Mouse (Mus musculus) hindbrain, embryonic 12.5 days (tissue): ENCODE data around the gene Ccnk. TPM values are rescaled to one million over a fixed set of nuclear protein-coding genes. Genes with fewer than 3 reads are reported as not detected.

Source experiments
- ATAC-seq: fragments of 200-750 bp; cut with Nextera tagmentation; 2 replicates; pipeline ENCODE4 v1.8.0; 2017; ENCODE audit warnings: moderate TSS enrichment; ENCODE audit not compliant: low FRiP score
- H3K27ac ChIP-seq: fragments of 300-500 bp; sonication (generic); 2 replicates; pipeline ENCODE4 v1.5.1; 2016; ENCODE audit warnings: mild to moderate bottlenecking
- H3K27me3 ChIP-seq: fragments of 300-500 bp; sonication (generic); 2 replicates; pipeline ENCODE4 v1.6.1; 2016; ENCODE audit warnings: mild to moderate bottlenecking
- H3K36me3 ChIP-seq: fragments of 300-500 bp; sonication (generic); 2 replicates; pipeline ENCODE4 v1.6.1; 2016; ENCODE audit warnings: mild to moderate bottlenecking
- H3K4me1 ChIP-seq: fragments of 300-500 bp; sonication (generic); 2 replicates; pipeline ENCODE4 v1.6.1; 2016
- H3K4me2 ChIP-seq: fragments of 300-500 bp; sonication (generic); replicated peaks from 2 replicates; pipeline ENCODE4 v1.6.1; 2016; ENCODE audit warnings: mild to moderate bottlenecking
- H3K4me3 ChIP-seq: fragments of 300-500 bp; sonication (generic); 2 replicates; pipeline ENCODE4 v1.5.1; 2016; ENCODE audit warnings: mild to moderate bottlenecking
- H3K9ac ChIP-seq: fragments of 300-500 bp; sonication (generic); 2 replicates; pipeline ENCODE4 v1.6.1; 2016; ENCODE audit warnings: mild to moderate bottlenecking, moderate library complexity
- H3K9me3 ChIP-seq: fragments of 300-500 bp; sonication (generic); replicated peaks from 2 replicates; pipeline ENCODE4 v1.6.1; 2016; ENCODE audit warnings: mild to moderate bottlenecking
- WGBS: fragments of 180-500 bp; shearing (Covaris S2); methylation state at CpG from one replicate; pipeline ENCODE4 v1.1.7; 2016; 5-methylcytosine and 5-hydroxymethylcytosine counted together
- polyA plus RNA-seq: library from polyadenylated mRNA; unstranded; fragments of >200 nt; fragmentation: Nextera tagmentation; extraction: Ambion mirVana; gene quantifications from 2 replicates; pipeline ENCODE4 v1.2.1, GENCODE M21; 2016

The Ccnk gene
- polyA plus RNA-seq, 1 experiment from 2014 or later = 3.6 TPM

DNA sequence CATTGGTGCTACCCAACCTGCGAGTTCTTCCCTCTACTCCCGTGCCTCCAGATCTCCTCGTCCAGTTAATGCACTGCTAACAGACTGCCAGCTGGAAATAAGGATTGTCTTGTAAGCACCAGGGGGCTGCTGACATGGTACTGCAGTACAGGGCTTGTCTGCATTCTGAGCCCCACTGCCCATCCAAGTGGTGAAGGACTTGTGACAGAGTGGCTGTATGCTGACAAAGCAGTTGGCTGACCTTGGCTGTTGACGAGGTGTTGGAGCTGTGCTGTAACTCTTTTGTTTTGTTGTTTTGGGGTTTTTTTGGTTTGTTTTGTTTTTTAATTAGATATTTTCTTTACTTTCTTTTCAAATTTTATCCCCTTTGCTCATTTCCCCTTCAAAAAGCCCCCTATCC, 19.1 kb downstream of the Ccnk start:
- Histone ChIP-seq H3K4me2 (no peak overlapping the region), H3K27me3 (no peaks in the 10 kb centered on the region), H3K27ac (no peak overlapping the region), H3K9me3 (no peaks in the 10 kb centered on the region), H3K36me3 (peaks cover 98% of the 10 kb centered on the region), H3K4me1 (no peaks in the 10 kb centered on the region), H3K9ac (no peak overlapping the region), H3K4me3 (no peak overlapping the region)
- ATAC-seq = no peak
- 85% methylated on average over 4 of the region's 4 CpGs for WGBS

DNA sequence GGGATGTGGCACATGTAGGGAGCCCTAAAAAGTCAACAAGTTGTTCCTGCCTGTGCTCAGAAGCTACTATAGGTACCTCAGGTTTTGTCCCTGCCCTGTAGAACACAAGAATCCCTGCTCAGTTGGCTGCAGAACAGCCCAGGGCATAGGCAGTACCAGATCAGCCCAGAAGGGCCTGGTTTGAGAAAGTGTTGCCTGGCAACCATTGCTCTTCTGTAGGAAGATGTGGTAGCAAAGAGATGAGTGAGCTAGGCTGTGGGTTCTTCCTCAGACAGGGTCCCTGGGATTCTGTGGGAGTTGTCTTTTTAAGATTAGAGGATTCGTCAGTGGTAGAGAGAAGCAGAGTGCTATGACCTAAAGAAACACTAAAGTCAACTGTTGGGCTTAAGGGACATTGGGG, 20.7 kb downstream of the Ccnk start:
- no peak overlapping the region for H3K4me3 ChIP-seq
- H3K4me2 ChIP-seq = no peak overlapping the region
- WGBS = 89% methylated on average over 1 of the region's 1 CpGs
- H3K9me3 ChIP-seq = no peaks in the 10 kb centered on the region
- H3K36me3 ChIP-seq = peaks cover 96% of the 10 kb centered on the region
- H3K27me3 ChIP-seq = no peaks in the 10 kb centered on the region
- no peak overlapping the region for H3K9ac ChIP-seq
- H3K4me1 ChIP-seq = peaks cover 8% of the 10 kb centered on the region
- no peak for ATAC-seq
- no peak overlapping the region for H3K27ac ChIP-seq

DNA sequence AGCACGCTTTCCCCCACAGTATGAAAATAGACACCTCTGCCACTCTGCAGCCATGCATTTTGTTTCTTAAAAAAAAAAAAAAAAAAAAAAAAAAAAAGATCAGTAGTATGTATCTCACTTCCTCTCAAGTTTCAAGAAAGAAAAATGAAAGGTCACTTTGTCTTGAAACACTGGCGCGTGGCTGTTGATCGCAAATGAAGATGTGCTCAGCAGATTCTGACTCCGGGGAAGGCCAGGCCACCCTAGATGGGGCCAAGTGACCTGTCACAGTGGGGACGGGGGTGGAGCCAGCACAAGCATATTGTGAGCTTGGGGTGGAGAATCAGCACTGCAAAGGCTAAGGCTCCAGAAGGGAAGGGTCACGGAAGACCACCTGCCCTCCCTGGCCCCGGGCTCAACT, 24.5 kb downstream of the Ccnk start:
- Histone ChIP-seq H3K36me3 (peaks cover 72% of the 10 kb centered on the region), H3K27ac (0 out of 2 replicates have a peak overlapping the region, but pooled peaks have one; percentile 40)

DNA sequence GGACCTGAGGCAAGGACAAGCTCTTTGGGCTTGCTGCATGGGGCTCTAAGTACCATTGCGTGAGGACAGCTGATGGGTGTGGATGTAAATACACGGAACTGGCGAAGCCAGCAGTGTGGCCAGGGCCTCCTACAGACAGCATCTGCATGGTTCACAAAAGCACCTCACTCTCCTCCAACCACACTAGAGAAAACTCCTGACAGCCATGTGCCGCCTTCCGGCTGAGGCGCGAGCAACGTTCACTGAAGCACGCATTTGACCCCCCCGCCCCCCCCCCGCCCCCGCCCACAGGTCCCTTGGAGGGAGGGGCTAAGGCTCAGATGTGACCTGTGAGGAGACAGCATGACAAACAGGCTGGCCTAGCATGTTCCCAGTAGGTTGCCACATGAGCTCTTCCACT, 25.6 kb downstream of the Ccnk start:
- ATAC-seq = no peak
- Histone ChIP-seq H3K27me3 (no peaks in the 10 kb centered on the region), H3K27ac (0 out of 2 replicates have a peak overlapping the region, but pooled peaks have one; percentile 5), H3K9me3 (no peaks in the 10 kb centered on the region), H3K36me3 (peaks cover 62% of the 10 kb centered on the region), H3K4me2 (no peak overlapping the region), H3K4me1 (peaks cover 24% of the 10 kb centered on the region), H3K4me3 (no peak overlapping the region), H3K9ac (no peak overlapping the region)
- 64% methylated on average over 12 of the region's 12 CpGs for WGBS

More for the DNA sequence above, 24.5 kb downstream of the Ccnk start:
- Histone ChIP-seq H3K9me3 (no peaks in the 10 kb centered on the region), H3K27me3 (no peaks in the 10 kb centered on the region), H3K9ac (no peak overlapping the region), H3K4me1 (peaks cover 15% of the 10 kb centered on the region), H3K4me3 (no peak overlapping the region), H3K4me2 (no peak overlapping the region)
- WGBS = 58% methylated on average over 8 of the region's 8 CpGs
- ATAC-seq = no peak

DNA sequence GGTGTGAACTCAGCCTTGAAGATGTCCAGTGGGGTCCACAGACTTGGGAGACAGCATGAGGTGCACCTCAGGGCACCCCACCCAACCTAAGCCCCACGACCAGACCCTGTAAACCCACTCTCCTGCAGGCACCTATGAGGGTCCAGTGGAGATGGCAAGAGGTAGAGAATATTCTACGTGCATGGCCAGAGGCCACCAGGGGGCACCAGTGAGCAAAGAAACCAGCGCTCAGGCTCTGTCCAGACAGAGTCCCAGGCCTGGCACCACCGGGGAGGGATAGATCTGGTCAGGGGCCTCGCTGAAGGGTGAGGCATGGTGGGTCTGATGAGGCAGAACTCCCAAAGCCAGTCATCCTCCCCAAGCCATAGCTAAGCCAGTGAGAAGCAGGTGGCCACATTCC, 27.3 kb downstream of the Ccnk start:
- Histone ChIP-seq H3K9me3 (no peaks in the 10 kb centered on the region), H3K27me3 (no peaks in the 10 kb centered on the region), H3K9ac (no peak overlapping the region), H3K4me1 (peaks cover 26% of the 10 kb centered on the region), H3K36me3 (peaks cover 45% of the 10 kb centered on the region), H3K4me2 (no peak overlapping the region), H3K4me3 (no peak overlapping the region), H3K27ac (0 out of 2 replicates have a peak overlapping the region, but pooled peaks have one; percentile 17)
- ATAC-seq = peak; percentile 54
- WGBS = 16% methylated on average over 5 of the region's 5 CpGs

DNA sequence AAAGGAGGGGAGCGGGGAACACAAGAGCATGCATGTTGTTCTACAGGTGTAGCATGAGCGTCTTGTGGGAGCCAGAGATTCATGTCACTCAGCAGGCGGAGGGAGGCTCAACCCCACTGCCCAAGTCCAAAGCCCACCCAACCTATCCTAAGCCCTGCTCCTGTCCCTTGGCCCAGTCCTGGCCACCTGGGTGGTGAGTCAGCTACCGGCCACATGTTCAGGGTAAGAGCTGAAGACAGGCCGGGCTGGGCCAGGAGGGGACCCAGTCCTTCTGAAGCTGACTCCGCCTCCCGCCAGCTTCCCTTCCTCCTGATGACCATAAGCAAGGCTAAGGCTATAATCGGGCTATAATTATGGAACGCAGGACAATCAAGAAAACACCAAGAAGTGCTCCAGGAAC, 28.8 kb downstream of the Ccnk start:
- peaks cover 41% of the 10 kb centered on the region for H3K4me1 ChIP-seq

DNA sequence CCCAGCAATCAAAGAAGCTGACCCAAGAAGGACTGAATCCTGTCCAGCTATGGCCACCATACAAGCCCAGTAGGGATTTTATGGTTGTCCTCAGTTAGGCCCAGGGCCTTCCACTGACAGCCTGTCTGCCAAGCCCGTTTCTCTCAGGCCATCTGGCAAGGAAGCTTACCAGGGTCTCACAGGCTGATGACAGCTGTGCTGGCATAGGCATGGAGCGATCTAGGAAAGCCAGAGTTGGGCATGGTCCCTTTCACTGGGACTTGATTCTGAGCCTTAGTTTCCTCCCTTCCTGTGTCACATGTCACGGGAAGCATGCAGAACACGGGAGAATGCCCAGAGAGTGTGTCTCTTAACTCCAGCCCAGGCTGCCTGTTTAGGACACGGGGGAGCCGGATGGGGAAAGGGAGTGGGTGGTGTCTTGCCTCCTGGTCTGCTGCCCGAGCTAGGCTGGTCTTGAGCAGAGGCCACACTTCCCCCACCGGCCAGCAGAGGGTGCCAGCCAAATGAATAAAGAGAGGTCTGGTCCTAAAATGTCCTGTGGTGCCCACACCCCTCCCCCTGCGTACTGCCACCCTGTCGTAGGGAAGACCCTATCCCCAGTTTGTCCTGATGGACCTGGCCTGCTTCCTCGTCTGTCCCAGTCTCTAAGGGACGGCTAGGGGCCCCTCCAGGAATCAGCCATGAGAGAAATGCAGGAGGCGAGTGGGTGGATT, 29.5 kb downstream of the Ccnk start:
- 35% methylated on average over 13 of the region's 13 CpGs for WGBS
- Histone ChIP-seq H3K4me2 (no peak overlapping the region), H3K27me3 (no peaks in the 10 kb centered on the region), H3K4me3 (no peak overlapping the region), H3K4me1 (peaks cover 48% of the 10 kb centered on the region), H3K9me3 (no peaks in the 10 kb centered on the region), H3K36me3 (peaks cover 25% of the 10 kb centered on the region), H3K9ac (no peak overlapping the region), H3K27ac (peak overlapping the region; percentile 23; the same call in 1 of the 2 replicates)
- 0 out of 2 replicates have a peak, but pooled peaks have one; percentile 2 for ATAC-seq

More for the DNA sequence above, 28.8 kb downstream of the Ccnk start:
- ATAC-seq = no peak
- no peaks in the 10 kb centered on the region for H3K27me3 ChIP-seq
- H3K4me3 ChIP-seq = no peak overlapping the region
- H3K36me3 ChIP-seq = peaks cover 30% of the 10 kb centered on the region
- H3K9ac ChIP-seq = no peak overlapping the region
- no peak overlapping the region for H3K4me2 ChIP-seq
- no peak overlapping the region for H3K27ac ChIP-seq
- WGBS = 91% methylated on average over 9 of the region's 9 CpGs
- H3K9me3 ChIP-seq = no peaks in the 10 kb centered on the region

DNA sequence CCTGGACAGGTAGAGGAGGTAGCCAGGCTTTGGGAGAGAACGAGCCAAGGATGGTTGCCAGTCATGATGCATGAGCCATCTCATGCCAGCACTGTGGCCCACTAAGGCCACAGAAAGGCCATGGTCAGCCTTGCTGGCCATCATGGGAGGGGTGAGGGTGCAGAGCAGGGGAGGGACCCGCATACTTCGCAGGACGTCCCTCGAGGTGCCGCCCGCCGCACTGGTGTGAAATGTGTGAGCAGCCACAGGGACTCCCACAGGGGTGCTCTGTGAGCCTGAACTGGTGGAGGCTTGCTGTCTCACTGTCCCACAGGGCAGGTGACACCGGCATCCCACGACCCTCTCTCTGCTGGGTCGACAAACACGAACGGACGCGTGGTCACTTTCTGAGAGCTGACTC, 31.2 kb downstream of the Ccnk start:
- Histone ChIP-seq H3K4me1 (peaks cover 54% of the 10 kb centered on the region), H3K27ac (no peak overlapping the region), H3K36me3 (peaks cover 9% of the 10 kb centered on the region), H3K9me3 (no peaks in the 10 kb centered on the region), H3K27me3 (no peaks in the 10 kb centered on the region), H3K4me3 (no peak overlapping the region), H3K9ac (no peak overlapping the region), H3K4me2 (no peak overlapping the region)
- ATAC-seq = no peak
- 94% methylated on average over 15 of the region's 15 CpGs for WGBS

DNA sequence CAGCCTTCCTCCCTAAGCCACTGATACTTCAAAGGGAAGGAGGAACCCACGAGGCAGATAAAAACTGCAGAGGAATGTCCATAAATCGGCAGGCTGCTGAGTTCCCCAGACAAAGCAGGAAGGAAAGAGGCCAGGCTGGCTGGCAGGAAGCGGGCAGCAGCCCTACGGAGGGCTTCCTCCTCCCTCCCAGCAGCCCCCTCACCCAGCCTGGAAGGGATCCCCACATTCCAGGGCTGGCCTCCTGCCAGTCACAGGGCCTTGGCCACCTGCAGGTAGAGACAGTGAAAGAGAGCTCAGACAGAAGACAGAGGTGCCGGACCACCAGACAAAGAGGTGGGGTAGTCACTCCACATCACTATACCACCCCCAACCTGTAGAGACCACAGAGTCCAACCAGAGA, 32.7 kb downstream of the Ccnk start:
- H3K36me3 ChIP-seq = no peaks in the 10 kb centered on the region; the same call in 1 of the 2 replicates
- H3K9me3 ChIP-seq = no peaks in the 10 kb centered on the region
- H3K27me3 ChIP-seq = no peaks in the 10 kb centered on the region
- 56% methylated on average over 5 of the region's 5 CpGs for WGBS
- peak overlapping the region; percentile 24; the same call in 1 of the 2 replicates for H3K27ac ChIP-seq
- ATAC-seq = no peak
- peaks cover 63% of the 10 kb centered on the region for H3K4me1 ChIP-seq
- no peak overlapping the region for H3K9ac ChIP-seq
- H3K4me2 ChIP-seq = no peak overlapping the region
- H3K4me3 ChIP-seq = no peak overlapping the region

DNA sequence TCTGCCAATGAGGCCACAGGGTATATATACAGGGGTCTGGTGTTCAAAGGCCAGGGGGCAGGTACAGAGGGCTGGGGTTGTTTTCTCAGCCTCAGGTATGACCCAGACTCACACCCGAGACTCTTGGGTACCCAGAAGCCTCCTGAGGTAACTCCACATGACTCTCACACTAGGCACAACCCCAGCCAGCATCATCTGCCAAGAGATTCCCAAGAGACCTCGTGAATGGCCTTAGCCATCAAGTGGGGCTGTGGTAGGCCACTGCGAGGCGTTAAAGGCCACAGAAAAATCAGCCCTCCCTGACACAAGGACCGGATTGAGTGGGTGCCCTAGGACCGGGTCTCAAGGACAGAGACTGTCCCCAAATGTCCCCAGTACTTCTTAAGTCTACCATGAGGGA, 33.1 kb downstream of the Ccnk start:
- 82% methylated on average over 6 of the region's 6 CpGs for WGBS
- no peak overlapping the region for H3K9ac ChIP-seq
- ATAC-seq = no peak
- peaks cover 66% of the 10 kb centered on the region for H3K4me1 ChIP-seq
- H3K4me2 ChIP-seq = no peak overlapping the region
- no peaks in the 10 kb centered on the region for H3K27me3 ChIP-seq
- peak overlapping the region; percentile 68 for H3K27ac ChIP-seq
- no peaks in the 10 kb centered on the region for H3K36me3 ChIP-seq
- no peaks in the 10 kb centered on the region for H3K9me3 ChIP-seq
- H3K4me3 ChIP-seq = no peak overlapping the region

DNA sequence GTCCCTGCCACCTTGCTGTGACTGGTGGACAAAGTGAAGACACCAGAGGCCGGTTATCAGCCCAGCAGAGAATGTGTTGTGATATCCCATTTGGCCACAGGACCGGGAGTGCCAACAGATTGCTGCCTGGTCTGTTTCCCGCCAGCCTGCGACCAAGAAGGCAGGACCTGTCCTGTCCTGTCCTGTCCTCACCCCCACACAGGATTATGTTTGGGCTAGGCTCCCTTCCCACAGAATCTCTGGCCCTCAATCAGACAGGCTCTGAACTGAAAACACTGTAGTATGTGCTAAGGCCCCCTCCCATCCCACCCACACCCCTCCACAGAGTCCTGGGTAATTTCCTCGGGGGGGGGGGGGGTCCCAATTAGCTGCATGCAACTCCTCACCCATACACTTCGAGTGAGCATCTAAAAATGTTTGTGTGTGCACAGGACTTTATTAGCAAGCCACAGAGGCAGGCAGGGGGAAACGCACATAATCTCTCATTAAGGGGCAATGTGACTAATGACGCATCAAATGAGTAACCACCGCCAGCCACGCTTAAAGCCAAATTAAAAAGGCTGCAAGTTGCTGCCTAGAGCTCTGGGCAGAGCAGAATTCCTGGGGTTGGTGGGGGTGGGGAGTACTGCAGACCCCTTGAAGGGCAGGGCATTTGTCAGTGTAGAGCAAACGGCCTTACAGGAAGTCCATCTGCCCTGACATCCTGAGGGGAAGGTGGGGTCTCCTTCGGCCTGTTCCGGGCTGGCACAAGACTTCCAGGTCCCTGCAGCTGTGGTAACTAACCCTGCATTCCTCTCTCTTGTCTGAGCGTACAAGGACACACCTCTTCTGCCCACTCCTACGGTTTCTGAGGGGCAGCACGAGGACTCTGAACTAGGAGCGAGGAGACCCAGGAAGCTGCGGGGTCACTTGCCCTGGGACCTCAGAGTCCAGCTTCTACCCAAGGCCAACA, 34.0 kb downstream of the Ccnk start:
- 43% methylated on average over 18 of the region's 18 CpGs for WGBS
- H3K9me3 ChIP-seq = no peaks in the 10 kb centered on the region
- H3K36me3 ChIP-seq = no peaks in the 10 kb centered on the region
- H3K4me1 ChIP-seq = peaks cover 75% of the 10 kb centered on the region
- H3K4me3 ChIP-seq = no peak overlapping the region
- no peaks in the 10 kb centered on the region for H3K27me3 ChIP-seq
- ATAC-seq = no peak
- H3K4me2 ChIP-seq = no peak overlapping the region
- H3K27ac ChIP-seq = peak overlapping the region; percentile 68
- H3K9ac ChIP-seq = peak overlapping the region; percentile 29; the same call in 1 of the 2 replicates

DNA sequence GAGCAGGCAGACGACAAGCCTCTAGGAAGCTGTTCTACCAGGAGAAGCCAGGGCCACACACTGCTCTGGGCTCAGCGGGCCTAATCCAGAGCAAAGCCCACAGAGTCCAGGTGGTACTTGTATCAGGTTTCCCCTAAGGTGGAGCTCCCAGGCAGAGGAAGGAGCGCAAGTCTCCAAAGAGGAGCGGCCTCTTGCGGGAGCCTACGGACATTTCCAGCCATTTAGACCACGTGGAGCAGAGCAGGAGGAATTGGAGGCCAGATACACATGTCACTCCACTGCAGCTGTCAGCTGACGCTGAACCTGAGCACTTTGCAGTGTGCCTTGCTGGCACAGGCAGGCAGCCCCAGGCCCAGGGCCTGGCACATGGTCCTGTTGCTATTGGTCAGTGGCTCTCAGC, 35.7 kb downstream of the Ccnk start:
- no peak overlapping the region for H3K9ac ChIP-seq
- no peak overlapping the region for H3K4me2 ChIP-seq
- ATAC-seq = no peak
- H3K27me3 ChIP-seq = no peaks in the 10 kb centered on the region
- H3K9me3 ChIP-seq = no peaks in the 10 kb centered on the region
- no peak overlapping the region for H3K4me3 ChIP-seq
- H3K27ac ChIP-seq = 0 out of 2 replicates have a peak overlapping the region, but pooled peaks have one; percentile 24
- no peaks in the 10 kb centered on the region for H3K36me3 ChIP-seq
- peaks cover 79% of the 10 kb centered on the region for H3K4me1 ChIP-seq
- WGBS = 50% methylated on average over 8 of the region's 8 CpGs
